Mouse (Mus musculus) brain, embryonic 14.5 days (tissue): ENCODE results near the gene Nlgn1. TPM values are rescaled to one million over a fixed set of nuclear protein-coding genes. Genes with fewer than 3 reads are reported as not detected.

Experiments
- DNase-seq: peaks from one replicate; pipeline ENCODE4 v3.0.0-alpha.2; 2011; ENCODE audit warnings: low read depth
- CTCF ChIP-seq: fragments of 200-500 bp; IDR thresholded peaks from 2 replicates; pipeline ENCODE4 v1.5.1; 2012; ENCODE audit warnings: inconsistent platforms, mild to moderate bottlenecking, moderate library complexity, borderline replicate concordance; ENCODE audit not compliant: insufficient read depth, insufficient read length; ENCODE audit errors: extremely low read depth
- POLR2A ChIP-seq: fragments of 200-500 bp; IDR thresholded peaks from 2 replicates; pipeline ENCODE4 v1.6.1; 2012; ENCODE audit warnings: mild to moderate bottlenecking, inconsistent platforms, borderline replicate concordance; ENCODE audit not compliant: poor library complexity, insufficient read depth, insufficient read length, severe bottlenecking; ENCODE audit errors: extremely low read depth
- polyA plus RNA-seq: library from polyadenylated mRNA; depleted of rRNA; stranded (reverse); fragments of >200 nt; gene quantifications from 2 replicates; pipeline ENCODE4 v1.2.3, GENCODE M21; 2012

Gene Nlgn1
- polyA plus RNA-seq, 1 experiment = 18.9 TPM

DNA sequence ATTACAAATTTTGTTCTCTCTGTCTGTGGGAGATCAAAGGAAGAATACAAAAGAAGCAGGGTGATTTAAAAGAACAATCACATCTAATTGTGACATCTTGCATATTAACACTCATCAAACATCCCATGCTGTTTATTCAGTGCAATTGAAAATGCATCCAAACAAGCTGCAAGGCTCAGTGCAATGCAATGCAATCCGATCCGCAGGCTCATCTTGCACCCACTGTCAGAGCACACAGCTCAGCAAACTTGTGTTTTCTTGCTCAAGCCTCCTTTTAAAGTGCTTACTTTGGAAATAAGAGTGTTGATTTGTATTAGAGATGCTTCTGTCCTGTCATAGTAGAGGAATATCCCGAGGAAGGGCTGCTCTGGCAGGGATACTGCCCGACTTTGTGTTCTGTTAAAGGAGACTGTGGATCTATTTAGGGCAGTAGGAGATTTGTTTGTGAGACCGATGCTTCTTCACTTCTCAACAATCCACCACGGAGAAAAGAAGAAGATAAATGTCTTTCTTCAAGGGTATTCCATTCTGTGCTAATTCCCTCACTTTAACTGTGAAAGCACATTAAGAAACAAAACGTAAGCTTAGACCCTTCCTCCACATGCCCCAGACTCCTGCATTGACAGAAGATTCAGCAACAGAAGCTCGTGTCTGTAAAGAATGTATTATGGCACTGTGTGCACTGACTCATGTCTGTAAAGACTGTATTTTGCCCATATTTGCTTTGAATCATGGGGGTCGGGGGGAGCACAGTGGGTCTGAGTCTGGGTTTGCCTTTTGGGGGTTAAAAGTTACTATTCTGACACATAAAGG lies 197.2 kb downstream of the Nlgn1 start:
- peak; percentile 52 for DNase-seq
- no peak for TF ChIP-seq CTCF
- no peak for TF ChIP-seq POLR2A

DNA sequence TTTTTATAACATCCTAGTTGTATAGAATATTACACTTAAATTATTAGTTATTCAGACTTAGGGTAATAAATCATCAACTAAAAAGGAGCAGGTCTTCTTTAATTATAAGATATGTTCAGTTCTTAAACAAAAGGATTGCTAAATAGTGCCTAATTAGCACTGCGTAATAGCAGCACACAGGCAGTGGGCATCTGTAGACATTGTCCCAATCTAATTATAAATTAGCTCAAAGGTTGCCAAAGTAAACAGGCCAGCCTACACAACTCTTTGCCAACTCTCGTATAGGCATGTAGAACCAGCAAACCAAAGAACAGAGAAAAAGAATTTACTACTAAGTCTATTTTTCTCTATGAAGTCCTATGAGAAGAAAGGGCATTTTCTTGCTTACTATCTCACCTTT lies 201.3 kb downstream of the Nlgn1 start:
- TF ChIP-seq POLR2A = no peak
- TF ChIP-seq CTCF = no peak
- DNase-seq = peak; percentile 76

DNA sequence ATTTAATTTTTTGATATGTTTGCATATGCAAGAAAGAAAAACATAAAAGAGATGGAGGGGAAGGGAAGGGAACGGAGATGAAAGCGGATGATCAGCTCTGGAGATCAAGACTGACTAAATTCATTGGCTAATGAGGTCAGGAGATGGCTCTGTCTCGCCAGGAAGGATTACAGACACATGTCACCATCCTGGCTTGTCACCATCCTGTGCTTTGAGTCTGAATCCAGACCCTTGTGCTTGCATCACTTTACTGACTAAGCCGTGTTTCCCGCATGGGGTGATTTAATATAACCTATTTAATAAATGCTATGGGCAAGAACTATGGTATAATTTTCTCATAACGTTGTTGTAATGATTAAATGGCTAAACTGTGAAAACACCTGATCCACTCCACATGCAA lies 202.8 kb downstream of the Nlgn1 start:
- TF ChIP-seq CTCF (no peak), POLR2A (no peak)
- peak; percentile 30 for DNase-seq

DNA sequence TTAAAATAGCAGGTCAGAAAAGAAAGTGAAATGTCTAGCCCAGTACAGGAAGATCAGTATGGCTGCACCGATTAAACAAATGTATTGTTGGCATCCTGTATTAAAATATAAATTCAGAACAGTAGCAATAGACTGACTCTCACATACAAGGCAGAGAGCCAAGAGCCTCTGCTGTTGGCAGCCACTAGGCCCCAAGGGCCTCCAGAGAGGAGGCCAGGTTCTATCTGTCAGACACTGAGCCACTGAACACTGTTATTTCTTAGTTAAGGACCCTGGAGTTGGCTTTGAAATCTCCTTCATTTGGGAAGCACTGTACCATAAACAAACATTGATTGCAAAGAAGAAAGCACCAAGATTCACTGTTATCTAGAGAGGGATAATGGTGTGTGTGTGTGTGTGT lies 215.2 kb downstream of the Nlgn1 start:
- TF ChIP-seq CTCF (no peak), POLR2A (no peak)

DNA sequence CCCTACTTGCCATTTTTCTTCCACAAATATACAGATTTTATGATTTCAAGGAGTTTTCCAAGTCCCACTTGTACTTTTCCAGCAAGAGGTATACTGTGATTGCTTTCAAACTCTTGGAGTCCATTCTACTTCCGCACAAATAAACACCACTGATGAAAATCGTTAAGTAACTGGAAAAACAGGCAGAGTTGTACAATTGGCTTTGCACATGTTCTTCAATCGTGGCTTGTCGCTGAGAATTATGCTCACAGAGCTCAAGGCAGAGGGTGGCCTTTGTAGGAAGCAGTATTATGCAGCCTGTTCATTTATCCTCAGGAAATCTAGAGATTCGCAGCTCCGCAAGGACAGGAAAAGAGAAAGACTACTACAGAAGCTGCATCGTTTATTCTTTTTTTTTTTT lies 225.9 kb downstream of the Nlgn1 start:
- TF ChIP-seq CTCF (no peak), POLR2A (no peak)
- peak; percentile 32 for DNase-seq

More for the DNA sequence above, 215.2 kb downstream of the Nlgn1 start:
- DNase-seq = peak; percentile 44

DNA sequence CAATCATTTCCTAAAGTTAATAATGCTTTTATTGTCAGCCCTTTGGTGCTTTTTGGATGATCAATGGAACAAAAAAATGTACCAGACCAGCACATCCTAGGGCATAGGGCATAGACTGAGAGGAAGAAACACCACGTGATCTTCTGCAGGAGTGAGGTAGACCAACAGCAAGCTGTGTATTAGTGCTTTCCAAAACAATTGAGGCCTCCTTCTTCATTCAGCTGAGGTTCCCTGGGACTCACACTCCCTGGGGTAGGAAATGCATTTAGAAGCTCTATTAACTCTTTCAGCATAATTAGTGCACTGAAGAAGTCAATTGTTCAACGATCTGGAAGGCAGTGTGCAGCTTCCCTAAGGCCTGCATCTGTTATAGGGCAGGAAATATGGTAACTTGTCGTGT lies 226.7 kb downstream of the Nlgn1 start:
- TF ChIP-seq CTCF = no peak
- no peak for TF ChIP-seq POLR2A

DNA sequence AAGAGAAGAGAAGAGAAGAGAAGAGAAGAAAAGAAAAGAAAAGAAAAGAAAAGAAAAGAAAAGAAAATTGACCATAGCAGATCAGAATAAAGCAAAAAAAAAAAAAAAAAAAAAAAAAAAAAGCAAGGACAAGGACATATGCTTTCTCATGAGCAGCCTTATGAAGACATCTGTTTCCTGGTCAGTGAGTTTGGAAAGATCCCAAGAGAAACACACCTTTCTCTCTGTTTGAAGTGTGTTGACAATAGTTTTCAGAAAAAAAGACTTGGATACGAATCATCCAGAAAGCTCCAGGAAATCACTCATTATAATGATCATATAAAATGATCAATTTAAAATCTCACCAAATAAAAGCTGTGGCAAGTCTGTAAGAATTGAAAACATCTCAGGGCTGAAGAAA lies 230.0 kb downstream of the Nlgn1 start:
- DNase-seq = no peak
- TF ChIP-seq POLR2A (no peak), CTCF (no peak)

More for the DNA sequence above, 226.7 kb downstream of the Nlgn1 start:
- peak; percentile 41 for DNase-seq

DNA sequence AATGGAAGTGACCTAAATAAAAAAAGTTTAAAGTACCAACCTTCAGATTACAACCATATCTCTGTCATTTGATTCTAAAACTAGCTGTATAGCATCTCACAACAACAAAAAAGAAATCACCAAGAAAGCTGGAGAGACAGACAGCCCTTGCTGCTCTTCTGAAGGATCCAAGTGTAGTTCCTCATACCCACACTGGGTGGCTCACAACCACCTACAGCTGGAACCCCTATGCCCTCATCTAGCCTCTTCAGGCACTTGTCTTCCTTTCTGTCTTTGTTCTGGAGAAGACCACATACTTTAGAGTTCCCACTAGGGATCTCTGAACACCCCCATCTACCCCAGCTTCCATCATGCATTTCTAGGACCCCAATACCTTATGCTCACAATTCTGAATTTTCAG lies 236.7 kb downstream of the Nlgn1 start:
- TF ChIP-seq CTCF (peak; percentile 54; the same call in 1 of the 2 replicates), POLR2A (no peak)
- peak; percentile 22 for DNase-seq

DNA sequence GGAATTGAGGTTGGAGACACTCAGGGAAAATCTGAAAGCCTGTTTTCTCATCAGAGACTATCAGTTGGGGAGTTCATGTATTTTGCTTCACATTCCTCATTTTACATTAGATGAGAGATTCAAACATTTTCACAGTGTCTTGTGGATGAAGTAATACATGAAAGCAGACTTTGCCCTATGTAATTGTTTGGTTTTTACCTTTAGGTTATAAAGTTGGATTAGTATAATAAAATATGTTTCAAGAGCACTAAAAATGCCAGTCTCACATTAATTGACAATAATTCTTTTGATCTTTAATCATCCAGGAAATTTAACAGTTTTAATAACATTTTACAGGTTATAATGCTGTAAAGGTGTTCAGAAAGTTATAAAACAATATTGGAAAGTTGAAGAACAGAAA lies 262.9 kb downstream of the Nlgn1 start:
- DNase-seq = no peak
- TF ChIP-seq POLR2A = no peak
- TF ChIP-seq CTCF = no peak

DNA sequence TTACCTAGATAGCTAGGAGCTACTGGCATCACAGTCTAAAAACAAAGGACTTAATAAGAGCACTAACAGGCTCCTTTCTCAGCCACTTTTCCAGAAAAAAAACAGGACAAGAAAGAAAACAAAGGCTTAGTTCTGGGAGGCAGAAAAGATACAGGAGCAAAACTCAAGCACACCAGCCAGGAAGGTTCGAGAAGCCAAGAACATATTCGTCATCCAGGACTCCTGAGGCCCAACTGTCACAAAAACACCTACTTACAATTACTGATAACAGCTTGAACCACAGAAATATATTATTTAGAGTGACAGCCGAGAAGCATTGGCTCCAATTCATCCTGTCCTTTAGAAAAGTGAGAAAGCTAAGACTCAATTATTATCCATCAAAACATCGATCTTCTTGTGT lies 281.5 kb downstream of the Nlgn1 start:
- TF ChIP-seq POLR2A = no peak
- TF ChIP-seq CTCF = no peak
- peak; percentile 29 for DNase-seq

DNA sequence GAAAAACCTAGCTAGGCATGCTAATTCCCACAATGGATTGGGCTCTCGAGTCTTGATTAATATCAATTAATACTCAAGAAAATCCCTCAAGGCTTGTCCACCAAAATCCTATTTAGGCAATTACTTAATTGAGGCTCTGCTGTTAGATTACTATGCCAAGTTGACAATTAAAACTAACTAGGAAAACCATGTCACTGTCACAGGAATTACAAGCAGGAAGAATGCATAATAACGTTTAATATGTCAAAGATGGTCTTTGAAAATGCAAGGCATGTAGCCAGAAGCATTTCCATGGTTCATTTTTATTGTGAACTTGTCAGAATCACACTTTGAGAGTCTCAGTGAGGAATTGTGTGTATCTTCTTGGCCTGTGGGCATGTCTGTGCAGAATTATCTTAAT lies 289.3 kb downstream of the Nlgn1 start:
- no peak for TF ChIP-seq CTCF
- no peak for TF ChIP-seq POLR2A
- peak; percentile 31 for DNase-seq

DNA sequence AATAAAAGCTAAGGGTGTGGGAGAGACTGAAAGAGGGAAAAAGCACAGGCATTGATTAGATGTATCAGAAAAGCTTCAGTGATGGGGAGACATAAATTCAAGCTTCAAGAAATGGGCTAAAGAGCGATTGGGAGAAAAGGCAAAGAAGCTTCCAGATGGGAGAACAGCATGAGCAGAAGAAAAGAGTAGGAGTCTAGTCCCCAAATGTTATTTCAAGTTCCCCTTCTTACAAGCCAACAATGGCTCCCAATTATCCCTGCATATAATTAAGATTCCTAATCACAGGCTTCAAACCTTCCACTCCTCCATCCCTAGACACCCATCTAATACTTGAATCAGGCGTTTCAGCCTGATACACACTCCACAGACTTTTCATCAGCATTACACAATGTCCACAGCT lies 292.6 kb downstream of the Nlgn1 start:
- DNase-seq = peak; percentile 34
- TF ChIP-seq CTCF (no peak), POLR2A (no peak)
